Mouse (Mus musculus): ENCODE results near the gene Gpsm1.

GRCm38 (mm10) chr2:26323589-26324325 lies 8.4 kb downstream of the Gpsm1 start:
- TF ChIP-seq ZC3H11A (IDR thresholded peaks at IDR 0.05; ENCODE audit: borderline replicate concordance, low read depth, low read length) (no peak), MAFK (IDR thresholded peaks at IDR 0.05; ENCODE audit: insufficient read depth, low read depth, low read length) (no peak), CHD2 (IDR thresholded peaks at IDR 0.05; ENCODE audit: low read depth, low read length) (no peak)
